Mouse (Mus musculus) neural tube, embryonic 14.5 days (tissue): ENCODE measurements at regions not wholly inside any gene's neighbourhood (a gene's known extent, or its start where the extent isn't known, plus 50 kb on each side); places are given as distances from the start of the nearest gene placed in this dataset.

Experiments used
- ATAC-seq: fragments of 200-750 bp; cut with Nextera tagmentation; 2 replicates; pipeline ENCODE4 v1.8.0; 2017; ENCODE audit warnings: low read depth, mild to moderate bottlenecking, moderate TSS enrichment, moderate library complexity
- H3K27ac ChIP-seq: fragments of 300-500 bp; sonication (generic); 2 replicates; pipeline ENCODE4 v1.5.1; 2014; ENCODE audit warnings: low read depth, mild to moderate bottlenecking, control low read depth, low read length, moderate library complexity, mixed read lengths
- H3K27me3 ChIP-seq: fragments of 300-500 bp; sonication (generic); 2 replicates; pipeline ENCODE4 v1.6.1; 2014; ENCODE audit warnings: low read length; ENCODE audit not compliant: control insufficient read depth, insufficient read depth
- H3K36me3 ChIP-seq: fragments of 300-500 bp; sonication (generic); 2 replicates; pipeline ENCODE4 v1.6.1; 2014; ENCODE audit warnings: low read length, mixed read lengths; ENCODE audit not compliant: control insufficient read depth, insufficient read depth
- H3K4me1 ChIP-seq: fragments of 300-500 bp; sonication (generic); 2 replicates; pipeline ENCODE4 v1.6.1; 2014; ENCODE audit warnings: low read length; ENCODE audit not compliant: control insufficient read depth, insufficient read depth
- H3K4me2 ChIP-seq: fragments of 300-500 bp; sonication (generic); 2 replicates; pipeline ENCODE4 v1.6.1; 2014; ENCODE audit warnings: mild to moderate bottlenecking, low read depth, low read length, control low read depth
- H3K4me3 ChIP-seq: fragments of 300-500 bp; sonication (generic); 2 replicates; pipeline ENCODE4 v1.5.1; 2014; ENCODE audit warnings: low read depth, low read length, control low read depth, mixed read lengths
- H3K9ac ChIP-seq: fragments of 300-500 bp; sonication (generic); replicated peaks from 2 replicates; pipeline ENCODE4 v1.6.1; 2014; ENCODE audit warnings: low read depth, mild to moderate bottlenecking, control low read depth, low read length, mixed read lengths
- H3K9me3 ChIP-seq: fragments of 300-500 bp; sonication (generic); 2 replicates; pipeline ENCODE4 v1.6.1; 2016; ENCODE audit warnings: low read length; ENCODE audit not compliant: control insufficient read depth
- WGBS: fragments of 180-500 bp; shearing (Covaris S2); extraction: QIAGEN DNeasy Blood & Tissue Kit; methylation state at CpG from one replicate; pipeline ENCODE4 v1.1.7; 2014; 5-methylcytosine and 5-hydroxymethylcytosine counted together

GRCm38 (mm10) chr11:17637158-17637557 lies 316.5 kb downstream of the Etaa1 start:
- no peak overlapping the region for H3K4me2 ChIP-seq
- no peak overlapping the region for H3K9ac ChIP-seq
- H3K36me3 ChIP-seq: no peaks in the 10 kb centered on the region
- WGBS: 38% methylated on average over 3 of the region's 3 CpGs
- H3K27me3 ChIP-seq: no peaks in the 10 kb centered on the region
- no peak overlapping the region for H3K4me3 ChIP-seq
- H3K4me1 ChIP-seq: no peaks in the 10 kb centered on the region
- H3K9me3 ChIP-seq: no peaks in the 10 kb centered on the region
- no peak for ATAC-seq
- no peak overlapping the region for H3K27ac ChIP-seq

DNA sequence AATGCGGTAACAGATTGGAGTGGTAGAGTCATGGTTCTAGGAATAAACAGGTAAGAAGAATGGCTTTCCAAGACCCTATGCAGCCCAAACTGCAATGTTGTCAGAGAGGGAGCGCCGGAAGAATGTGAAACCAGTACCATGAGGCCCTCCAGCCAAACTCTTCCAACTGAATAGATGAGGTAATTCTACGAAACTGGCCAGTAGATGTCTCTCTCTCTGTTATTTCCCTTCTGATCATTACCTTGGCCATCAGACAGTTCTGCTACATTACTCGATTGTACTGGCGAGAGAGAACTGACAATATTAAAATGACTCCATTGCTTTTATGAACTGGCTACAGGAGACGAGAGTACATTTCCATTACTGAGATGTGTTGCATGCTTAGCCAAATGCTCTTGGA lies 313.8 kb downstream of the Etaa1 start:
- Histone ChIP-seq H3K4me3 (no peak overlapping the region), H3K27me3 (no peaks in the 10 kb centered on the region), H3K27ac (no peak overlapping the region), H3K9ac (no peak overlapping the region), H3K9me3 (no peaks in the 10 kb centered on the region), H3K4me1 (no peaks in the 10 kb centered on the region), H3K36me3 (no peaks in the 10 kb centered on the region), H3K4me2 (no peak overlapping the region)
- 75% methylated on average over 7 of the region's 7 CpGs for WGBS
- ATAC-seq: no peak

DNA sequence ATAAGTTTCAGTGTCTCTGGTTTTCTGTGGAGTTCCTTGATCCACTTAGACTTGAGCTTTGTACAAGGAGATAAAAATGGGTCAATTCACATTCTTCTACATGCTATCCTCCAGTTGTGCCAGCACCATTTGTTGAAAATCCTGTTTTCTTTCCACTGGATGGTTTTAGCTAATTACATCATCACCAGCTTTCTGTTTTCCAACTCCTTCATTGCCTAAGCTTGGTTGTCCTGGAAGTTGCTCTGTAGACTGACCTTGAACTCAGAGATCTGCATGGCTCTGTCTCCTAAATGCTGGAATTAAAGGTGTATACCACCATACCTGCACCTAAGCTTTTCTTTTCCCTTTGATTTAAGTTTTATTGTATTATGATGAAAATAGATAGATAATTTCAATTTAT lies 306.2 kb downstream of the Etaa1 start:
- Histone ChIP-seq H3K9me3 (no peaks in the 10 kb centered on the region), H3K27me3 (no peaks in the 10 kb centered on the region), H3K4me1 (no peaks in the 10 kb centered on the region), H3K4me2 (no peak overlapping the region), H3K4me3 (no peak overlapping the region), H3K36me3 (no peaks in the 10 kb centered on the region), H3K9ac (no peak overlapping the region), H3K27ac (no peak overlapping the region)
- ATAC-seq: no peak

GRCm38 (mm10) chr11:17651389-17652156 lies 302.1 kb downstream of the Etaa1 start:
- Histone ChIP-seq H3K27me3 (no peaks in the 10 kb centered on the region), H3K27ac (no peak overlapping the region), H3K36me3 (no peaks in the 10 kb centered on the region), H3K9me3 (no peaks in the 10 kb centered on the region), H3K4me1 (no peaks in the 10 kb centered on the region), H3K4me2 (no peak overlapping the region), H3K4me3 (no peak overlapping the region), H3K9ac (no peak overlapping the region)
- ATAC-seq: 0 out of 2 replicates have a peak, but pooled peaks have one; percentile 63
- 54% methylated on average over 4 of the region's 4 CpGs for WGBS

GRCm38 (mm10) chr11:17655840-17656239 lies 297.8 kb downstream of the Etaa1 start:
- Histone ChIP-seq H3K27me3 (no peaks in the 10 kb centered on the region), H3K9ac (no peak overlapping the region), H3K27ac (no peak overlapping the region), H3K4me2 (no peak overlapping the region), H3K4me3 (no peak overlapping the region), H3K4me1 (no peaks in the 10 kb centered on the region), H3K9me3 (no peaks in the 10 kb centered on the region), H3K36me3 (no peaks in the 10 kb centered on the region)
- ATAC-seq: no peak
- WGBS: 87% methylated on average over 2 of the region's 2 CpGs

GRCm38 (mm10) chr11:17657720-17658119 lies 296.0 kb downstream of the Etaa1 start:
- H3K4me2 ChIP-seq: no peak overlapping the region
- no peaks in the 10 kb centered on the region for H3K27me3 ChIP-seq
- no peak for ATAC-seq
- H3K4me1 ChIP-seq: no peaks in the 10 kb centered on the region
- H3K36me3 ChIP-seq: no peaks in the 10 kb centered on the region
- no peak overlapping the region for H3K4me3 ChIP-seq
- no peak overlapping the region for H3K27ac ChIP-seq
- WGBS: 55% methylated on average over 3 of the region's 3 CpGs
- no peaks in the 10 kb centered on the region for H3K9me3 ChIP-seq
- no peak overlapping the region for H3K9ac ChIP-seq

DNA sequence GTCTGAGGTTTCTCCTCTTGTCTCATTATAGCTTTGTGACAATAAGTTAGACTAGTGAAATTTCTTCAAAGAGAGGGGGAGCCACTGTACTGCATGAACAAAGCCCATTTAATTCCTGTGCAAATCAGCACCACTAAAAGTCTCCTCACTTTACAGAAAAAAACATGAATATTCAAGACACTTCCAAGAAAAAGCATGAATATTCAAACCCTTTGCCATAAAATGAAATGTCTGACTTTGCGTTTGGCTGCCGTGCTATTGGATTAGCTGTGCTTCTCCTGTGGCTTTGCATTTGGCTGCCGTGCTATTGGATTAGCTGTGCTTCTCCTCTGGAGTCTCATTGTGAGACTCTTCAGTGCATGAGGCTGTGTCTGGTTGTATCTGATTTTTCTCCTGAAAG lies 295.4 kb downstream of the Etaa1 start:
- H3K27ac ChIP-seq: no peak overlapping the region
- H3K36me3 ChIP-seq: no peaks in the 10 kb centered on the region
- no peak overlapping the region for H3K4me2 ChIP-seq
- no peaks in the 10 kb centered on the region for H3K9me3 ChIP-seq
- no peaks in the 10 kb centered on the region for H3K27me3 ChIP-seq
- H3K9ac ChIP-seq: no peak overlapping the region
- no peaks in the 10 kb centered on the region for H3K4me1 ChIP-seq
- ATAC-seq: peak; percentile 54; the same call in 1 of the 2 replicates
- 24% methylated on average over 3 of the region's 3 CpGs for WGBS
- no peak overlapping the region for H3K4me3 ChIP-seq

DNA sequence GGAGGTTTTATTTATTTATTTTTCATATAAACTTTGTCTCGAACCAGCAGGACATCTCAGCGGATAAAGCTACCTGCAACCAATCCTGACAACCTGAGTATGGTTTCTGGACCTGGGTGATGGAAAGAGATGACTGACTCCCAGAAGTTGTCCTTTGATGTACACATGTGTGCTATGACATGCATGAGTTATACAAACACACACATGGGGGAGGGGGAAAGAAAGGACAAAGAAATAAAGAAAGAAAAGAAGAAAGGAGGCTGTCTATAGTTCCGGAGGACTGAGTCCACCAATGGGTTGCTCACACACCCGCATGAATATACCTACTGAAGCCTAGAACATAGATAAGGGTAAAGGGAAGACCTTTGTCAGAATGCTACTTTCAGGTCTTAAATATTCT lies 295.0 kb downstream of the Etaa1 start:
- Histone ChIP-seq H3K27ac (no peak overlapping the region), H3K36me3 (no peaks in the 10 kb centered on the region), H3K4me2 (no peak overlapping the region), H3K27me3 (no peaks in the 10 kb centered on the region), H3K9ac (no peak overlapping the region), H3K4me1 (no peaks in the 10 kb centered on the region), H3K4me3 (no peak overlapping the region), H3K9me3 (no peaks in the 10 kb centered on the region)
- no peak for ATAC-seq
- WGBS: 85% methylated on average over 4 of the region's 4 CpGs

- ATAC-seq: peak; percentile 46; the same call in 1 of the 2 replicates
- Histone ChIP-seq H3K9ac (no peak overlapping the region), H3K4me1 (no peaks in the 10 kb centered on the region), H3K9me3 (no peaks in the 10 kb centered on the region), H3K36me3 (no peaks in the 10 kb centered on the region), H3K4me2 (no peak overlapping the region), H3K27me3 (no peaks in the 10 kb centered on the region), H3K4me3 (no peak overlapping the region), H3K27ac (no peak overlapping the region)
- 61% methylated on average over 5 of the region's 5 CpGs for WGBS
Measured at GRCm38 (mm10) chr11:17663893-17664292, 289.8 kb downstream of the Etaa1 start.
